Mouse (Mus musculus): ENCODE measurements around the gene Pabpc1l.

DNA sequence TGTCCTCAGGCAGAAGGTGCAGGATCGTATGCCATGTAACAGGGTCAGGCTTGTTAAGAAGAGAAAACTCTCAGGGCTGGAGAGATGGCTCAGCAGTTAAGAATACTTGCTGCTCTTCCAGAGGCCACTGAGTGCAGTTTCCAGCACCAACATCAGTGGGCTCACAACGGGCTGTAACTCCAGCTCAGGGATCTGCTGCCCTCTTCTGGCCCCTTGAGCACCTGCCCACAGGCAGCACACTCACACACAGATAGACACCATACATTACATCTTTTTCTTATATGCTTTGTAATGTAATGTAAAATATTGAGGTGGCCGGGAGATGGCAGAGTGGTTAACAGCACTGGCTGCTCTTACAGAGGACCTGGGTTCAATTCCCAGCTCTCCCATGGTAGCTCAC is 7.7 kb downstream of the Pabpc1l start:
- TF ChIP-seq POLR2A (IDR thresholded peaks at IDR 0.05; ENCODE audit: insufficient read depth, low read length) (no peak), CTCF (IDR thresholded peaks at IDR 0.05; ENCODE audit: low read depth, low read length) (peak; percentile 37)

Measured in ES-Bruce4 (cell line).